Mouse (Mus musculus) bone marrow macrophage, adult 2 months (primary cell): ENCODE results near the gene Pwp2.

Source experiments
- CTCF ChIP-seq: IDR thresholded peaks from 2 replicates; pipeline ENCODE4 v1.5.1; 2012; ENCODE audit warnings: low read depth, mild to moderate bottlenecking, low read length, moderate library complexity
- POLR2A ChIP-seq: IDR thresholded peaks from 2 replicates; pipeline ENCODE4 v1.6.1; 2012; ENCODE audit warnings: mild to moderate bottlenecking, low read depth, low read length, borderline replicate concordance

- TF ChIP-seq CTCF (no peak), POLR2A (no peak)
These were observed 8.0 kb upstream of the Pwp2 start for GRCm38 (mm10) chr10:78192933-78193332.
